Mouse (Mus musculus) left cerebral cortex, postnatal 36 days (tissue): ENCODE measurements at regions not wholly inside any gene's neighbourhood (a gene's known extent, or its start where the extent isn't known, plus 50 kb on each side); places are given as distances from the start of the nearest gene placed in this dataset.
A peak's percentile ranks its signal among the peaks of the same experiment; 100 is the strongest.

Source experiments
- DNase-seq, 2 experiments: peaks; one replicate each; pipeline ENCODE4 v3.0.0; 2021 to 2022; ENCODE audit warnings: low spot score in 2 of 2, mixed read lengths in 1 of 2
- intact Hi-C: fragments of 180-260 bp; cut with DNase I; formaldehyde crosslinking; loops from one replicate; pipeline ENCODE4 v1.15.1; 2025

DNA sequence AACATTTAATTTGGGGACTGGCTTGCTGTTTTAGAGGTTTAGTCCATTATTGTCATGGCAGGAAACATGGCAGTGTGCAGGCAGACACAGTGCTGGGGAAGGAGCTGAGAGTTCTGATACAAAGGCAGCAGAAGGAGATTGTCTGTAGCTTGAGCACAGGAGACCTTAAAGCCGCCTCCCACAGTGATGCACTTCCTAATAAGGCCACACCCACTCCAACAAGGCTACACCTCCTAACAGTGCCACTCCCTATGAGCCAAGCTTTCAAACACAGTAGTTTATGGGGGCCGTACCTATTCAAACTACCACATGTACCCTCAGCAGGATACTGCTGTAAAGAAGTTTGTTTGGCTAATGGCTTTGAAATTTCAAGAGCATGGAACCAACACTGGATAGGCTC, 113.3 kb upstream of the Zfp217 start:
- no peak for DNase-seq
- intact Hi-C loops, result no loop called here

DNA sequence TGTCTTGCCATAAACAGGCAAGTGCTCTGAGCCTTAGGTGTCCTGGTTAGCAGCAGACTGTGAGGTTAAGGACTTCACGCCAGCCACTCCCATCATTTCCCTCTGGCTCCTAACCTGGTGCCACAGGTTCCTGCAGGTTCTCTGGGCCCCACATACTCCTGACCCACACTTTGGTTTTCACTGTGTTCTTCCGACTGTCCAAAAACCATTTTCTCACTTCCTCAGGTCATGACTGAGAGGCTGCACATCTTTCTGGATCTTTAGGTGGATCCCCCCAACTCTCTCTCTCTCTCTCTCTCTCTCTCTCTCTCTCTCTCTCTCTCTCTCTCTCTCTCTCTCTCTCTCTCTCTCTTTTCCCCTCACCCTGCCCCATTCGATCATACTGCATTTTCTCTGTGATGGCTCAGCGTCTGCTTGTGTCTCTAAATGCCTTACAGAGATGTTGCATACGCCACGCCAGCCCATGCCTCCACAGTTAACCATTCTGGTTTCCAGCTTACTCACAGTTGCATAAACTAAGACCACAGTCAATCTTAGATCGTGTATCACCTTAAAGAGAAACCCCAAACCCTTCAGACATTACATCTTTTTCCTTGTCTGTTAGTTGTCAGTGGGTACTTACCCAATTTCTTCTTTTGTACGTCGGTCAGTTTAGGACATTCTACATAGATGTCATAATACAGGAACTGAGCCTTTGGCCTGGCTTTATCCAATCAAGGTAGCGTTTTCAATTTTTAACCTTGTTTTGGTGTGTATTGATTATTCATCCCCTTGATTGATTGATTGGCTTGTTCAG, 112.0 kb upstream of the Zfp217 start:
- intact Hi-C loops, result loop anchor here (10.0 kb wide), 1 partner anchor 145 kb away; no protein-coding TSS in a partner anchor
- no peak for DNase-seq

DNA sequence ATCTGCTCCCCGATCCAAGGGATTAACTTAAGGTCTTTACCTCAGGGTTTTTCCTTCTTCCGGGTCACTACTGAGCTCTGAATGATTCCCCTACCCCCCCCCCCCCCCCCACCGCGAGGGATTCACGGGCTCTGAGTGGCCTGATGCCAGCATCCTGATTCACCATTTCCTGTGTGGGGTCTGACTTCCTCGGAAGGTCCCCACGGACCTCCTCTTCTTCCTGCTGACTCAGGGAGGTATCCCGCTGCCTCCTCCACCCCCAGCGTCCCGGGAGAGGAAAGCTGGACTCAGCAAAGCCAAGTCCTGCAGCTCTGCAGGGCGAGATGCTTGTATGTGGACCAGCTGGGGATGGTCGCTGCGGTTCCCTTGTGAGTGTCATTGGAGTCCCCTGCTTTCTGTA, 110.5 kb upstream of the Zfp217 start:
- no peak for DNase-seq
- intact Hi-C loops, result loop anchor here (10.0 kb wide), 1 partner anchor 144 kb away; no protein-coding TSS in a partner anchor

GRCm38 (mm10) chr2:170257671-170258235, 109.8 kb upstream of the Zfp217 start:
- intact Hi-C loops, result loop anchor here (10.0 kb wide), 1 partner anchor 143 kb away; no protein-coding TSS in a partner anchor
- DNase-seq, result no peak

- no peak for DNase-seq
- intact Hi-C loops, result loop anchor here (10.0 kb wide), 1 partner anchor 141 kb away; no protein-coding TSS in a partner anchor
Observed at GRCm38 (mm10) chr2:170255997-170256396, 108.1 kb upstream of the Zfp217 start.

GRCm38 (mm10) chr2:170255533-170255932, 107.6 kb upstream of the Zfp217 start:
- intact Hi-C loops, result loop anchor here (10.0 kb wide), 1 partner anchor 141 kb away; no protein-coding TSS in a partner anchor
- no peak for DNase-seq

DNA sequence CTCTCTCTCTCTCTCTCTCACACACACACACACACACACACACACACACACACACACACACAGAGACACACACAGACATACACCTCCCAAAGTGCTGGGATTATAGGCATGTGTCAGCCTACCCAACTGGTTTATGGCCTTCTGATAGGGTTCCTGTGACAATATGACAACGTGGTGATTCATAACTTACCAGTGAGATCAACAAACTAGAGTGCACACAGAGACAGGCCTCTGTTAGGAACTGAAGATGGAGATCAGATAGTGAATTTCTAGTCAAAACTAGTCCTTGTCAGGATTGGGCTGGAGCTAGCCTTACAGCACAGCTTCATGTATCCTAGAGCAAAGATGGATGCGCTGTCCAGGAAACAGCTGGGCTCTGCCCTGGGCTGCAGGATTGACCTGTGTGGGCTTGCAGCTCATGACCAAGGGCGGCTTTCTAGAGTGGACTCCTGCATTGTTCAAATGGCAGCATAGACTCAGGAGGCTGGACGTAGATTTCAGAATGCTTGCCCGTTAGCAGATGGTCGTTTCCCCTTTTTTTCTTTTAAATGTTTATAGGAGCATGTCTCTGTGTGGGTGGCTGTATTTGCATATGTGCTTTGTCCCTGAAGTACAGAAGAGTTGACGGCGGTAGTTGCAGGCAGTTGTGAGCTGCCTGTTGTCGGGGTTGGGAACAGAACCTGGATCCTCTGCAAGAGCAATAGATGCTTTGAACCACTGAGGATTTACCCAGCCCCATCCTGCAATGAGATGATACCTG, 106.0 kb upstream of the Zfp217 start:
- DNase-seq, result no peak
- intact Hi-C loops, result loop anchor here (5.0 to 10.0 kb wide), 2 partner anchors 37 to 139 kb away; no protein-coding TSS in a partner anchor

DNA sequence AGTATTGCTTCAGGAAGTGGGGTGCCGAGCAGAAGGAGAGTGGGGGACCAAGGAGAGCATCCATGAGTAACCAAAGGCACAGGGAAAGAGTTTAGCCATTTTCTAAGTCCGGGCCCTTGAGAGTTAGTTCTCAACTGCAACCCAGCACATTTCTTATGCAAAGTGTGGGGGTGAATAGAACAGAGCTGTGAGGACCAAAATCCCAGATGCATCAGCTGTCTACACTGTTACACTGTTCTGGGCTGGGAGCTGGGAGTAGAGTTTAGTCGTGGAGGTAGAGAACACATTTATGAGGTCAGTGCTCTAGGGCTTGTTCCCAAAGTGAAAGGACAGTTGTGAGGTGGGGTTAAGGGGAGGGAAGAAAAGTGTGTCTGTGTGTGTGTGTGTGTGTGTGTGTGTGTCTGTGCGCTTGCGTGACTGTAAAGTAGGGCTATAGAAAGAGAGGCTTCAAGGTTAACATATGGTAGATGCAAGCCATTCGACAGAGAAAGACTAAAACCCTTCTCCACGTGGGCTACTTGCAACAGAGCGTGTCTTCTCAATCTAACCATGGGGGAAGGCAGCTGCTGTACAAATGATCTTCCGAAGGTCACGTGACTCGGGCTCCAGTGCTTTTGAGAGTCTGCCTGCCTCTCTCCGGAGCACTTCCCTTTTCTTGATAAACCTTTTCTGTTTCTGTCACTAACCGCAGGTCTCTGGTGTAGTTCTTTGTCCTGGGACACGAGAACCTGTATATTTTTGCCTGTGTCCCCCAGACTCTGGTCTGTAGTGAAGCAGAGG, 104.5 kb upstream of the Zfp217 start:
- intact Hi-C loops, result loop anchor here (5.0 to 10.0 kb wide), 2 partner anchors 35 to 138 kb away; no protein-coding TSS in a partner anchor
- DNase-seq, result no peak

DNA sequence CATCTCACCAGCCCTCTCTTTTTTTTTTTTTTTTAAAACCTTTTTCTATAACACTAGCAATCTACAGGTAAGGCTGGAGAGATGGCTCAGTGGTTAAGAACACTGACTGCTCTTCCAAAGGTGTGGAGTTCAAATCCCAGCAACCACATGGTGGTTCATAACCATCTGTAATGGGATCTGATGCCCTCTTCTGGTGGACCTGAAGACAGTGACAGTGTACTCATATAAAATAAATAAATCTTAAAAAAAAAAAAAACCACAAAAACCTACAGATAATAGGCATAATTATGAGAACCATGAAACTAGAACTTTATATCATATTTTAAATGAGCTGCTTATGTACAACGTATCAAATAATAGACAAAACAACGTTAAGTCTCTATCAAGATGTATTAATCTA, 102.8 kb upstream of the Zfp217 start:
- DNase-seq, result no peak
- intact Hi-C loops, result loop anchor here (5.0 to 10.0 kb wide), 2 partner anchors 33 to 136 kb away; no protein-coding TSS in a partner anchor

- intact Hi-C loops, result no loop called here
- peak; percentile 20 to 25 for DNase-seq
Observed at GRCm38 (mm10) chr2:170247702-170248445, 100.0 kb upstream of the Zfp217 start.

DNA sequence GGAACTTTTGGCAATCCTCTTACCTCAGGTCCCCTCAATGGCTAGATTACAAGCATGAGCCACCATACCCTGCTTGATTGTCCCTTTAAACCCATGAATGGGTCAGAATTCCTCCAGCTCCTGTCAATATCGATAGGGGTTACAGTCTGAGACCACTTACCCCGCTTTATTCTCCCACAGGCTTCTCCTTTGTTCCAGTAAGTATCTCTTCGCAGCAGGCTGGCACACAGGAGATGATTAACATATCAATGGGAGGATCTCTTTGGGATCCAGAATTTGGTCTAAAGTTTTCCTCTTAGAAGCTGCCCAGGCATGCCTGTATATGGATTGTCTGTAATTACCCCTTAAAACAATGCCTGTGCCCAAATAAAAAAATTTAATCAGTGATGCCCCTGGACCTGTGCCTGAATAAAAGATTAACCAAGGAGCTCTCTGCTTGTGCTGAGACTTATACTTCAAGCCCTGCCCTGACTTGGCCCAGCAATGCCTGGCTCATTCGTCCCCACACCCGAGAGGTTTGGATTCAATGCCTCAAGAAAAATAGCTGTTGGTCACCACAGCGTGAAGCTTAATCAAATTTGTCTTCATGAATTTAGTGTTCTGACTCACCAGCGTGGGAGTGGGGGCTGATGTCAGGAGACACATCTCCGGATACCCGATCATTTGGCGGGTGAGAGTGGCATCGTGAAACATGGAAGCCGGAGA, 97.9 kb upstream of the Zfp217 start:
- DNase-seq, result no peak
- intact Hi-C loops, result no loop called here

- DNase-seq, result no peak
- intact Hi-C loops, result no loop called here
Observed at GRCm38 (mm10) chr2:170244108-170244507, 96.2 kb upstream of the Zfp217 start.

DNA sequence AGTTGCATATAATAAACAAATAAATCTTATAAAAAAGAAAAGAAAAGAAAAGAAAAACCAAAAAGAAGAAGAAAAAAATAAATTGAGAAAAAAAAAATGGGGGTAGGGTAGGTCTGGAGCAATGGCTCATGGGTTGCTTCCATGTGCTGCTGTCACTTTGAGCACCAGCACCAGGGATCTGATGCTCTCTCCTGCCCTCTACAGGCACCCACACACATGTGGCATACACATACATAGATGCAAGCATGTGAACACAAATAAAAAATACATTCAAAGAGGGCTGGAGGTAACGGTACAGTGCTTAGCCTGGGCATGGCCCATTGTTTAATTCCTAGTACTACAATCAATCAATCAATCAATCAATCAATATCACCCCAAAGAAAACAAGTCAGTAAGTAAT, 90.1 kb upstream of the Zfp217 start:
- intact Hi-C loops, result no loop called here
- no peak for DNase-seq

- intact Hi-C loops, result no loop called here
- DNase-seq, result no peak
Observed at GRCm38 (mm10) chr2:170233426-170233825, 85.5 kb upstream of the Zfp217 start.

GRCm38 (mm10) chr2:170229461-170230080, 81.7 kb upstream of the Zfp217 start:
- DNase-seq, result no peak
- intact Hi-C loops, result no loop called here

GRCm38 (mm10) chr2:170228318-170228994, 80.6 kb upstream of the Zfp217 start:
- DNase-seq, result no peak
- intact Hi-C loops, result no loop called here

GRCm38 (mm10) chr2:170223872-170224271, 76.0 kb upstream of the Zfp217 start:
- no peak for DNase-seq
- intact Hi-C loops, result no loop called here
